Mouse (Mus musculus) midbrain, embryonic 14.5 days (tissue): ENCODE data around the gene Gstm1. TPM values are rescaled to one million over a fixed set of nuclear protein-coding genes. Genes with fewer than 3 reads are reported as not detected.
"Not testable (repeated sequence)": the region's sequence is repeated elsewhere in the genome, so short reads cannot be mapped to it uniquely, and the experiment has no call there.

Experiments used
- ATAC-seq: fragments of 200-750 bp; cut with Nextera tagmentation; 2 replicates; pipeline ENCODE4 v1.8.0; 2017; ENCODE audit warnings: moderate number of reproducible peaks, moderate library complexity; ENCODE audit not compliant: low FRiP score, low TSS enrichment
- DNase-seq: peaks from one replicate; pipeline ENCODE4 v3.0.0-alpha.2; 2015
- H3K27ac ChIP-seq: fragments of 300-500 bp; sonication (generic); replicated peaks from 2 replicates; pipeline ENCODE4 v1.5.1; 2014; ENCODE audit warnings: mild to moderate bottlenecking, low read depth, low read length, moderate library complexity
- H3K27me3 ChIP-seq: fragments of 300-500 bp; sonication (generic); 2 replicates; pipeline ENCODE4 v1.6.1; 2014; ENCODE audit warnings: low read length, control low read depth, mixed read lengths; ENCODE audit not compliant: control insufficient read depth, insufficient read depth
- H3K36me3 ChIP-seq: fragments of 300-500 bp; sonication (generic); 2 replicates; pipeline ENCODE4 v1.6.1; 2014; ENCODE audit warnings: low read length, control low read depth; ENCODE audit not compliant: control insufficient read depth, insufficient read depth
- H3K4me1 ChIP-seq: fragments of 300-500 bp; sonication (generic); 2 replicates; pipeline ENCODE4 v1.6.1; 2014; ENCODE audit warnings: mild to moderate bottlenecking, antibody characterized with exemption, low read length, control low read depth; ENCODE audit not compliant: control insufficient read depth, insufficient read depth
- H3K4me2 ChIP-seq: fragments of 300-500 bp; sonication (generic); 2 replicates; pipeline ENCODE4 v1.6.1; 2014; ENCODE audit warnings: mild to moderate bottlenecking, low read length, moderate library complexity
- H3K4me3 ChIP-seq: fragments of 300-500 bp; sonication (generic); replicated peaks from 2 replicates; pipeline ENCODE4 v1.5.1; 2014; ENCODE audit warnings: low read depth, low read length
- H3K9ac ChIP-seq: fragments of 300-500 bp; sonication (generic); replicated peaks from 2 replicates; pipeline ENCODE4 v1.6.1; 2014; ENCODE audit warnings: mild to moderate bottlenecking, low read length, moderate library complexity
- H3K9me3 ChIP-seq: fragments of 300-500 bp; sonication (generic); 2 replicates; pipeline ENCODE4 v1.6.1; 2016; ENCODE audit warnings: low read length, control low read depth, mixed read lengths; ENCODE audit not compliant: control insufficient read depth
- WGBS: fragments of 180-500 bp; shearing (Covaris S2); extraction: QIAGEN DNeasy Blood & Tissue Kit; methylation state at CpG from one replicate; pipeline ENCODE4 v1.1.7; 2014; 5-methylcytosine and 5-hydroxymethylcytosine counted together
- polyA plus RNA-seq: library from polyadenylated mRNA; unstranded; fragments of >200 nt; fragmentation: Nextera tagmentation; extraction: Ambion mirVana; gene quantifications from 2 replicates; pipeline ENCODE4 v1.2.1, GENCODE M21; 2014

The Gstm1 gene
- polyA plus RNA-seq, 1 experiment from 2014 or later = 58.9 TPM

DNA sequence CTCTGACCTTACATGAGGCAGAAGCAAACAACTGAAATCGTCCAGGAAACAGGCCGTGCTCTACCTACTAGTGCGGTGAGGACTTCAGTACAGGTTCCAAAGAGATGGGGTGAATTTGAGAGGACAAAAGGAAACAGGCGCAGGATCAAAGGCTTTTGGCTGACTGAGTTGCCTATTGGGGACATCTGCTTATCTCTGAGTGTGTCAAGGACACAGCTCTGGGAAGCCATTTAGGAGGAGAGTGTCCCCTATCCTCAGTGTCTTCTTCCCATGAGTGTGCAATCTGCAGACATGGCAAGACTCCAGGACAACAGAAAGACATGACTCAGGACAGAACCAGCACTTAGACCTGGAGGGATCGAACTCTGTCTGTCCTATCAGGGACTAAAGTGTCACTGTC is 33.3 kb downstream of the Gstm1 start:
- H3K4me2 ChIP-seq = no peak overlapping the region
- DNase-seq (no peak), ATAC-seq (no peak)
- no peaks in the 10 kb centered on the region for H3K27me3 ChIP-seq
- H3K36me3 ChIP-seq = no peaks in the 10 kb centered on the region
- H3K27ac ChIP-seq = no peak overlapping the region
- no peak overlapping the region for H3K9ac ChIP-seq
- H3K4me3 ChIP-seq = no peak overlapping the region
- WGBS = 92% methylated on average over 5 of the region's 5 CpGs
- H3K4me1 ChIP-seq = no peaks in the 10 kb centered on the region
- no peaks in the 10 kb centered on the region for H3K9me3 ChIP-seq

- Histone ChIP-seq H3K27ac (no peak overlapping the region), H3K9me3 (no peaks in the 10 kb centered on the region), H3K9ac (no peak overlapping the region), H3K4me3 (no peak overlapping the region), H3K36me3 (no peaks in the 10 kb centered on the region), H3K4me1 (no peaks in the 10 kb centered on the region), H3K27me3 (no peaks in the 10 kb centered on the region), H3K4me2 (no peak overlapping the region)
- DNase-seq = no peak
- no peak for ATAC-seq
- WGBS = 80% methylated on average over 3 of the region's 3 CpGs
Observed at GRCm38 (mm10) chr3:107983771-107984170, 34.0 kb downstream of the Gstm1 start.

- H3K9ac ChIP-seq = no peak overlapping the region
- H3K4me1 ChIP-seq = no peaks in the 10 kb centered on the region
- no peaks in the 10 kb centered on the region for H3K27me3 ChIP-seq
- WGBS = 76% methylated on average over 6 of the region's 6 CpGs
- H3K27ac ChIP-seq = no peak overlapping the region
- no peak overlapping the region for H3K4me2 ChIP-seq
- no peaks in the 10 kb centered on the region for H3K36me3 ChIP-seq
- no peak overlapping the region for H3K4me3 ChIP-seq
- ATAC-seq (no peak), DNase-seq (no peak)
- no peaks in the 10 kb centered on the region for H3K9me3 ChIP-seq
Observed at GRCm38 (mm10) chr3:107982726-107983125, 35.0 kb downstream of the Gstm1 start.

- Histone ChIP-seq H3K9me3 (no peaks in the 10 kb centered on the region), H3K9ac (no peak overlapping the region), H3K4me3 (no peak overlapping the region), H3K4me1 (no peaks in the 10 kb centered on the region), H3K27ac (no peak overlapping the region), H3K36me3 (no peaks in the 10 kb centered on the region), H3K4me2 (no peak overlapping the region), H3K27me3 (no peaks in the 10 kb centered on the region)
- ATAC-seq = no peak
- DNase-seq = no peak
- 66% methylated on average over 3 of the region's 3 CpGs for WGBS
Observed at GRCm38 (mm10) chr3:107981261-107981660, 36.5 kb downstream of the Gstm1 start.

DNA sequence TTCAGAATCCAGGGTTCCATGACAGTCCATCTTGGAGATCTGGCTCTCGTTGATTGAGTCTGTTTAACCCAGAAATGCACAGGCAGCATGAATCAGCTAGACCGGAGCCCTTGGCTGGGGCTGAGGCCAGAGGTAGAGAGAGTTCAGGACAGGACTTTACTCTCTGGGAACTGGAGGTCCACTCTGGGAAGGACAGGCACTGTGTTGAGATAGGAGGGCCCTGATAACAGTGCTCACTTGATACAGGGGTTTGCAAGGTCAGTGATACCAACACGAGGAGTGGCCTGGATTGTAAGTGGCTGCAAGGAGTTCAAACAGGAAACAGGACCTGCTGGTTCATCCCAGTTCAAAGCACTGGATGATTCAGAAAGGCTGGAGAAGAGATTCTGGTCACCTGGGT is 40.1 kb downstream of the Gstm1 start:
- no peak overlapping the region for H3K4me3 ChIP-seq
- no peak for ATAC-seq
- no peaks in the 10 kb centered on the region for H3K4me1 ChIP-seq
- no peak overlapping the region for H3K9ac ChIP-seq
- no peak overlapping the region for H3K4me2 ChIP-seq
- no peaks in the 10 kb centered on the region for H3K36me3 ChIP-seq
- H3K27me3 ChIP-seq = no peaks in the 10 kb centered on the region
- H3K27ac ChIP-seq = no peak overlapping the region
- no peak for DNase-seq
- 88% methylated on average over 3 of the region's 3 CpGs for WGBS
- no peaks in the 10 kb centered on the region for H3K9me3 ChIP-seq

DNA sequence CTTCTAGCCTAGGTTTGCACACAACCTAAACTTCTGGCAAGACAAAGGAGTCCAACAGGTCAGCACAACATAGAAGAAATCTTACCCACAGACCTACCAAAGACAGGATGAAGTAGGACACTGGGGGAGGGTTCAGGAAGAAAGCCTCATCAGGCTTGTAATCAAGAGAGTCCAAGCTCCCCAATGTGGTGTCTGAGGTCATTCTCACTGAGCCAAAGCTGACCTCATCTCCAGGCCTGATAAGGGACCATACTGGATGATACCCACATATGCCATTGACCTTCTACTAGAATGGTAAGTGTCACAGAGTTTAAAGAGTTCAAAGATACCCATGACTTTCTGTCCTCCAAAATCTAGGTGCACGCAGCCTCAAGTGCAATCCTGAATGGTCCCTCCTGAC is 43.5 kb downstream of the Gstm1 start:
- no peak overlapping the region for H3K4me2 ChIP-seq
- no peak overlapping the region for H3K27ac ChIP-seq
- no peaks in the 10 kb centered on the region for H3K36me3 ChIP-seq
- no peak overlapping the region for H3K9ac ChIP-seq
- H3K27me3 ChIP-seq = no peaks in the 10 kb centered on the region
- no peaks in the 10 kb centered on the region for H3K9me3 ChIP-seq
- no peak for DNase-seq
- no peak overlapping the region for H3K4me3 ChIP-seq
- WGBS = 82% methylated on average over 1 of the region's 1 CpGs
- H3K4me1 ChIP-seq = no peaks in the 10 kb centered on the region
- ATAC-seq = no peak

DNA sequence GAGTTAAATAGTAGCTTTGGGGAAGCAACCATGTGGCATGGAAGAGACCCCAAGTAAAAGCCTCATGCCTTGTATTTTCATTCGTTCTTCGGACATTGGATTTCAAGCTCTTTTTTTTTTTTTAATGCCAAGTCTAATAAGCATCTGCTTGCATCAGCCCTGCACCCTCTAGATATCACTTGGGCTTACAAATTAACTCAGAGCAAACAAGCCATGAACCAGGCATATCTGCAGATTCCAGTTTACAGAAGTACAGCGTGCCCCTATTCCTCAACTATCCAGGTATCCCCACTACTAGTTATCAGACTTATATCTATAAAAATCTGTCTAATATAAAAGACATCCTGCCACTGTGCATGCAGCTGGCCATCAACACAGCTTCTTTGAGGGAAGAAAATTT is 45.7 kb downstream of the Gstm1 start:
- Histone ChIP-seq H3K4me3 (no peak overlapping the region), H3K9me3 (no peaks in the 10 kb centered on the region), H3K4me2 (no peak overlapping the region), H3K4me1 (no peaks in the 10 kb centered on the region), H3K27me3 (no peaks in the 10 kb centered on the region), H3K9ac (no peak overlapping the region), H3K36me3 (no peaks in the 10 kb centered on the region), H3K27ac (no peak overlapping the region)
- 91% methylated on average over 3 of the region's 3 CpGs for WGBS
- DNase-seq (no peak), ATAC-seq (no peak)

- H3K4me3 ChIP-seq, DNase-seq, H3K9ac ChIP-seq, H3K4me1 ChIP-seq, H3K27ac ChIP-seq, H3K4me2 ChIP-seq, ATAC-seq, H3K36me3 ChIP-seq, H3K27me3 ChIP-seq, H3K9me3 ChIP-seq: not testable (repeated sequence)
- WGBS = 53% methylated on average over 3 of the region's 3 CpGs
Observed at GRCm38 (mm10) chr3:107971101-107971500, 46.7 kb downstream of the Gstm1 start.

- Histone ChIP-seq H3K4me2 (no peak within 1 kb of the TSS), H3K4me3 (no peak within 1 kb of the TSS), H3K36me3 (no peaks in the 10 kb centered on the region), H3K9ac (no peak within 1 kb of the TSS), H3K9me3 (no peaks in the 10 kb centered on the region), H3K27me3 (no peaks in the 10 kb centered on the region), H3K27ac (no peak within 1 kb of the TSS), H3K4me1 (peaks cover 7% of the 10 kb centered on the region; the same call in 1 of the 2 replicates)
- ATAC-seq = no peak
- 64% methylated on average over 13 of the region's 13 CpGs for WGBS
- DNase-seq = no peak
Observed at GRCm38 (mm10) chr3:107968724-107969395, 48.9 kb downstream of the Gstm1 start, which contains the start of gene Gstm3. Gene Gstm3 (minus strand): TSS chr3:107969283.
